Mouse (Mus musculus) cerebellum, postnatal 10 days (tissue): ENCODE data around the gene Col23a1.

Experiments
- DNase-seq, 2 experiments: peaks; one replicate each; pipeline ENCODE4 v3.0.0; 2021; ENCODE audit warnings: mixed read lengths in 2 of 2

Col23a1 gene

DNA sequence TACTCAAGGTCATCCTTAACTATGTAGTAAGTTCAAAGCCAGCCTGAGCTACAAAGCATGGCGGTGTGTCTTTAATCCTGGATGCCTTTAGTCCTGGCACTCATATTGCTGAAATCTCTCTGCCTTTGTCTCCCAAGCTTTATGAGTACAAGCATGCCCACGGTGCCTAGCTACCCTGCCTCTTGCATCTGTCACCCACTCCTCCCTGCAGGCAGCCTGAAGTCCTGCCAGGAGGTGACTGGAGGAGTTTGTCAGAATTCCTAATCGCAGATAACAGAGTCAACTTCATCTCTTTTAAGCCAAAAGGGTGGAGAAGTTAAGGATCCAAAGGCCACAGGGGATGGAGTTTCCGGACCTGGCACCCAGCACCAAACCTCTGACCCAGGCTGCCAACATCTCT lies 203.7 kb downstream of the Col23a1 start:
- peak; percentile 28 to 52 for DNase-seq

DNA sequence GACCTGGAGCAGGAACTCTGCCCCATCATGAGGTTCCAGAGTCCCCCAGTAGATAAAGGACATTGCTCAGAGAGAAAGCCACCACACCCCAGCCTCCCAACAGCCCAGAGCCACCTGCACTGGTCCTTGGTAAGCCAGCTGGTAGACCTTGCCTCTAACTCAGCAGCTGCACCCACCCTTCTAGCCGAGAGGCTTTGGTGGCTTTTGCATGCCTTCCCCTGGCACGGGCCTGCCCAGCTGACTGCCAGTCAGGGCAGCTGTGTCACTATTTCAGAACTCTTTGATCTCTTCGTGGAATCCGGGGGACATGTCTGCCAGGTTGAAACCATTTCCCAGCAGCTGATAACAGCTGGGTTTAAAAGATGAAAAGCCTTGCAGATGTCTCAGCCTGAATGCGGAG lies 204.5 kb downstream of the Col23a1 start:
- DNase-seq = peak in 1 of 2 experiments; percentile 18

DNA sequence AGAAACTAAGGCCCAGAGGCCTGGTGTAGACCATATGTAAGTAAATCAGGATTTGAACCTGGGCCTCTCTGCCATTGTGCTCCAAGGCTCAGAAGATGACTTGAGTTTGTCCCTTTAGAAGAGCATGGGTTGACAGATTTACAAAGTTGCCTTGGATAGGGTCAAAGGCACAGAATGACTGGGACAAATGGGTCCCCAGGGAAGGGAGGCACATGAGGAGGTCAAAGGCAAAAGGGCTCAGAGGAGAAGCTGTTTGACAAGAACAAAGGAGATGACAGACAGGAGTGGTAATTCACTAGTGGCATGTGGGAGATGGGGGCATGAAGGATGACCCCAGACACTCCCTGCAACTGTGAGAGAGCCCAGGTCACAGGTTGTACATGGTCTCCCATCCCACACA lies 210.1 kb downstream of the Col23a1 start:
- DNase-seq = no peak

DNA sequence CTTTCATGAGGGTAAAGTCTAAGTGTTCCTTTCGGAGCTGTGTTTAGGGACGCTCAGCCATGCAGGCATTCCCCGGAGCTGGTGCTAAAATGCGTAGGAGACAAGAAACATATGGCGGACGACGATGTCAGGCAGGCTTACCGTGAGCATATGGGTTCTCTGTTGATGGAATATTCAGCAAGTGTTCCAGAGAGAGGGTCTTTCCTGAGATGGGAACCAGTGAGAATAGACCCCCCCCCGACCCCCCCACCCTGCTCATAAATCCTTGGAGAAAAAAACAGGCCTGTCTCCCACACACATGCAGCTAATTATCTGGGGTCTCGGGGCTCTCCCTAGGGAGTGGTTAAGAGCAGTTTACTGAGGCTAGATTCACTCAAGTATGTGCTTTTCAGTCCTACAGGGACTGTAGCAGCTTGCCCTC lies 212.7 kb downstream of the Col23a1 start:
- no peak for DNase-seq

DNA sequence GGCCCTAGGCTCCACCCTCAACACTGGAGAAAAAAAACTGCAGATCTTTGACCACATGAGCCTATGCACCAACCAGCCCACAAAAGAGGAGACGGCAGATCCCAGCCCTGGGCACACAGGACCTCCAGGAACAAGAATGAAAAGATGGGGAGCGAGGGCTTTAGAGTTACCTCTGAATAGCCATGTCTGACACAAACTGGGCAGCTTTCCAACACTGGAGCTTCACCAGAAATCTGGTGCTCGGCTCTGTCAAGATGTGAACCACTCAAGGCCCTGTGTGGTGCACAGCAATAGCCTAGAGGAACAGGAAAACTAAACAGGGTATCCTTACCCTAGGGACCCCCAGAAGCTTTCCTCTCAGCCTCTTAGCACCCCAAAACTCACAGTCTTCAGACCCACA lies 215.2 kb downstream of the Col23a1 start:
- DNase-seq = peak; percentile 85 to 86

DNA sequence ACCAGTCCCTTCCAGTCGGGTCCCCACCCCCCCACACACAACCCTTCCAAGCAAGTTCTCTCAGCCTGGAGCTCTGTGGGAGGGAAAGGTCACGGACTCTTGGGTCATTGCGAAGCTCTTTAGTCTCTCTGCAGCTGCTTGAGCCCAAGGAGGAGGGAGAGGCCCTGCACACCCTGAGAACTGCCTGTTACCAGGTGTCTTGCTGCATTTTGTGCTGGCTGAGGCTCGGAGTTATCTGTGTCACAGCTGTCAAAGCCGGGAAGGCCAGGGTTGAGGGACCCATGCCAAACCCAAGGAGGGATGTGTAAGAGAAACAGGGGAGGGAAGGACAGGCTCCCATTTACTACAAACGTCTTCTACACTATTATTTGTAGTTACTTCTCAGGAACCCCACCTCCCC lies 218.3 kb downstream of the Col23a1 start:
- no peak for DNase-seq

DNA sequence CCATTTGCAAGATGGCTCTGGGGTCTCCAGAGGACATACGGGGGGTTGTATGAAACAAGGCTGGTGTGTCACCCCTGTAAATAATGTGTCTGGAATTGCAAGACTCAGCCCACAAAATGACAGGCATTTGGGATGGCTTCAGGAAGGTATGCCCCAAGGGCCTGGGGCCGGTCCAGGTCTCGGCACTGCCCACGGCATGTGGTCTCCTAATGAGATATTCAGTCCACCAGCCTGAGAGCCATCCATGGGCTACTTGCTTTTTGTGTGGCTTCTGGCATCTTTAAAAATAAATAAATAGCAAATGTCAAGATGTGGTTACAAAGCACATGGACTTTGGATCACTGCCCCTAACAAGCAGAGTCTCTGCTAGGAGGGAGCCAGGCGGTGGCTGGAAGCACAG lies 219.5 kb downstream of the Col23a1 start:
- DNase-seq = peak; percentile 36

DNA sequence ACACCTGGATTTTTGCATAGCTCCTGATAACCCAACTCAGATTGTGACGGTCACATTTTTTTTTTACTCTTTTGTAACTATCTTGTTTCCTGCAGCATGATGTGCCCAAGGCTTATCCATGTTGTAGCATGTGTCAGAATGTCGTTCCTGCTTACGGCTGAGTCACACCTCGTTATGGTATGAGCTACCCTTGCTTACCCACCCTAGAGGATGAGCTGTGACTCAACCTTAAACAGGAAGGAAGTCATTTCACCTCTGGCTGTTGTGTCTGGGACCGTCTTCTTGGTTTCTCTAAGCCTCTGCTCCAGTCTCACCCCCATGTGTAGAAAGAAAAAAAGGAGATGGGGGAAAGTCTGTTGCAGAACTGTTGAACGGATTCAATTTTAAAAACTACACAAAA lies 223.3 kb downstream of the Col23a1 start:
- DNase-seq = no peak

DNA sequence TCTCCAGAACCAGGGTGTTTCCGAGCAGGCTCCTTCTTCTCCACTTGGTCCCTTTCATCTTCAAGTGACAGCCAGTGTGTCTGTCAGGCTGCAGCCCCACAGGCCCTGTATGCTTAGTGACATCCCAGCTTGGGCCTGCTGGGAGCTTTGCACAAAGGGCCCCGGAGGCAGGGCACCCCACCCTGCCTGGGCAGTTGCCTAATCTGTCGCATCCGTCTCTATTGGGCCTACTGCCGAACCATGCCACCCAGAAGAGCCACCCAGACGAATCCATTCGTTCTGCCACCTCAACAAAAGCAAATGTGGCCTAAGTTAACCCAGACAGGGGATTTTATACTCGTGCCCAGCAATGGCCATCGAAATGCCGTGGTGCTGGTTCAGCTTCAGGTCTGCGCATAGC lies 225.6 kb downstream of the Col23a1 start:
- DNase-seq = peak in 1 of 2 experiments; percentile 48

DNA sequence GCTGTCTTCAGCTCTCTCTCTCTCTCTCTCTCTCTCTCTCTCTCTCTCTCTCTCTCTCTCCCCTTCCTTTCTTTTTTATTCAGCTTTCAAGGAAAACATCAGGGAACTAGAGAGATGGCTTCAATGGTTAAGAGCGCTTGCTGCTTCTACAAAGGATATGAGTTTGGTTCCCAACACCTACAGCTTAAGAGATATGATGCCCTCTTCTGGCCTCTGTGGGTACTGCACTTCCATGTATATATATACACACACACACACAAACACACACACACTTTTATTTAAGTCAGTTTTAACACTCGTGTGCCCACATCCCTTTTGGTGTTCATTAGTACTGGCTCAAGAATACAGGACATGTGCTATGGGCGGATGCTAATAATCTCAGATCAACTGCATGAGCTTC lies 228.4 kb downstream of the Col23a1 start:
- no peak for DNase-seq

DNA sequence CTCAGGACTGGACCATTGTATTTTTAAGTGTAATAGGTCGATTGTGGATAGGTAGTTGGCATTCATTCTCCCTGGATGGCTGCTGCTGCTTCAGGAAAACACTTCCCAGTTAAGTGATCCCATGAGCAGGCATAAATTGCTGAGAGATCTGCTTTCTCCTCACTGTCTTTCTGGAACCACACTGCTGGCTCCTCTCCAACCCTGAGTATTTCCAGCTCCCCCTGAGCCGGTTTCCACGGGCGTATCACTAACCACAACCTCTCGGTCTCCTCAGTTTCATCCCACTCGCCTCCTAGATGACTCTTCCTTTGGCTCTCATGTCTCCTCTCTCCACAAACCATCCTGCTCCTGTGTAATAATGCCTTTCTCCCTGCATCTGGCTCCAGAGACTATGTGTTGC lies 228.9 kb downstream of the Col23a1 start:
- DNase-seq = no peak

DNA sequence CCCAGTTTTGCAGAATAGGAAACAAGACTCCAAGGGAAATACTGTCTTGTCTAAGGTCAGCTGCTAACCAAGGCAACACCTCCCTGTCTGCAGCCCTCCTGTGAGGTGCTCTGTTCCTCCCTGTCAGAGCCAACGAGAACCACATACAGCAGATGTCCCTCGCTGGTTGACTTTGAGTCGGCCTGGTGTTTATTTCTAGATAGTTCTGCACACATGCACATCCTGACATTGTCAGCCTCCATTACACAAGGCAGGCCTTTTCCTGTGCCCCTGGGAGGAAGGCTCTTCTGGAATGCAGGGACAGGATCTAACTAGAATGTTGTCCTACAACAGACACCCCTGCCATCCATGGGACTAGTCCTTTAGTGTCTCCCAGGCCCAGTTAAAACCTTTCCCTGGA lies 231.7 kb downstream of the Col23a1 start:
- no peak for DNase-seq

DNA sequence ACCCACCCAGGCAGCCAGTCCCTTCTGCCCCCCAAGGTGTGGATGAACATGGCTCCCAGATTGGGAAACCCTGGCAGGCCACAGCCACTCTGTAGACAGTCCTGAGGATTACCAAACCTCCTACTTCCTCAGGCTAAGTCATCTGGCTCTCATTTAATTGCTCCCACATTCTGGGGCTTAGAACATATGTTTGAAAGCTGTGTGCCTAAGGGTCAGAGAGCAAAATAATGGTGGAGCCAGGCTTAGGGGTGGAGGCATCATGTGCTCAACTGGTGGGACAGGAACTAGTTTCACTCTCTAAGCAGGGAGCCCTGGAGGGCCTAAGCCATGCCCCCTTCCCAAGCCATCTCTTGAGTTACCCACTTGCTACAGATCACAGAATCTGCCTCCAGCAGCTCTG lies 233.5 kb downstream of the Col23a1 start:
- no peak for DNase-seq

DNA sequence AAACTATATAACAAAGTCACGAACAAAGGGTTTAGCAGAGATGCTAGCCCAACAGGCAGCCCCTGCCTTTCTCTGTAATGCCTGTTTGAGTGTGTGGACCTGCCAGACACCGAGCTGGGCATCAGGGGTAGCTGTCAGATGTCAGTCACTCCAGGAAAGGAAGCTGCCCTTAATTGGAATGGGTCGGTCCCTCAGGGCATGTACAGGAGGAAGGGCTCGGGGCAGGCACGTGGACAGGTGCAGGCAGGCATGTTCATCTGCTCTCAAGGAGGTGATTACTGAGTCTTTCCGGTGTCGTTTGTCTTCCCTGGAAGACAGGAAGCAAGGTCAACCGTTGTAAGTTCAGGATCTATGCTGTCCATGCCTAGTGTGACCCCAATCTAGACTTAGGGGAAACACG lies 233.9 kb downstream of the Col23a1 start:
- no peak for DNase-seq

DNA sequence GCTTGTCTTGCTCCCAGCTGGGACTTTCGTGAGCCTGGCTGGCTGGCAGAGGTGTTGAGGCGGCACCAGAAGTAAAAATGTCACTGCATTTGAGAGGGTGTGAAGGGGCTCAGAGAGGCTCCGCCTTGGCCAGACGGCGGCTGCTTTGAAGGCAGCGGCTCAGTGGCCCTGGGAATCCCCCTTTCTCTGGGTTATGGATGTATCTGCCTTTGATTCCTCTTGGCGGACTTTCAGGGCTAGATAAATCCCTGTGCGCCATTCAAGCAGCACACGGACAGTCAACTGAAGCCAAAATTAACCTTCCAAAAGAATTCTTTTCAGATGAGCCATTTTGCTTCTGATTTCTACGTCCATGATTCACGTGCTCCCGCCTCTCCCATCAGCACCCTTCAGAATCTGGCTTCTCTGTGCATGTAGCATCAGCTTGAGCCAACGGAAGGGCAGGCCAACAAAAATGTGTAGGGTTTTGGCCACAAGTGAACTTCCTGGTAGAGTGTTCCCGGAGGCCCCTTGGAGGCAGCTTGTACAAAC lies 237.0 kb downstream of the Col23a1 start:
- peak; percentile 36 to 39 for DNase-seq

DNA sequence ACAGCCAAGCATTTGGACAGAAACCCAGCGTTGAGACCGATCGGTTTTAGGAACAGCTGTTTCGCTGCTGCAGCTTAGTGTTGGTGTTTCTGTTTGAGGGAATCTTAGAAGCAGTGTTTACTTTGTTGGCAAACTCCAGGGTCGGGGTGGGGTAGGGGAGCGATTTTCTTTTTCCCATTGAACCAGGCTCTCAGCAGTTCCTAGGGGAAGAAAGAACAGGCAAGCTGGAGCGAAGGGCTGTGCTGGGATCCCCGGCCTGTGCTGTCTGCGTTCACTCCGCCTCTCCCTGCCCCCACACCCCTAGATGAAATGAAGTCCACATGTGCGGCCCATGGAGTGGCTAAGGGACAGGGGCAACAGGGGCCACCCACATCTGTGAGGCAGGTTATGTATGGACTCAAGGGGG lies 243.4 kb downstream of the Col23a1 start:
- no peak for DNase-seq

DNA sequence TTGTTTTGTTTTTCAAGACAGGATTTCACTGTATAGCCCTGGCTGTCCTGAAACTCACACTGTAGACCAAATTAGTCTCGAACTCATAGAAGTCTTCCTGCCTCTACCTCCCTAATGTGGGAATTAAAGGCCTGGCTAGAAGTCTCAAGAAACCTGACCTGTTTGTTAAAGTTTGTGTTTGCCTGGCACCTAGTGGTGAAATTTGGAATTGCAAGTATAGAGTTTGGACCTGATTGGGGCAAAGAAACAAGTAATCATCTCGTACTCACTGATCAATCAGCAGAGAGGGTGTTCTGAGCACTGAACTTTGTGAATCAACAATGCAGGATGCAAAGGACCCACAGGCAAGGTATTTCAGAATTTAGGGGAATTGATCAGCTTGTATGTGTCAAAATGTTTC lies 244.6 kb downstream of the Col23a1 start:
- DNase-seq = peak; percentile 77 to 88

DNA sequence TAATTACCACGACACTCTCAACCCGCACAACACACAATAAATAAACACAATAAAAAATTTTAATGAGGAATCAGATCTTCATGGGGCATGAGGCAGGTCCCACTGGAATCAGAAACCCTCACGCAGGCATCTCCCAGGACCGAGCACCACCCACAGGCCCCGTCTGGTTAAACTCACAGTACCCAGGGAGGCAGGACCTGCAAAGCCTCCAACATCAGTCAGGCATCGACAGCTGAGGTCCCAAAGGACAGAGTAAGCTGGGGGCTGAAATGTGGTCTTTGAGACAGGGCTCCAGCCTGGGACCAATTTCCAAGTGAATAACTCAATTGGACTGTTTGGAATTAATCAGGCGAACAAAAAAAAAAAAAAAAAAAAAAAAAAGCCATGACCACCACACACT lies 248.7 kb downstream of the Col23a1 start:
- DNase-seq = no peak

DNA sequence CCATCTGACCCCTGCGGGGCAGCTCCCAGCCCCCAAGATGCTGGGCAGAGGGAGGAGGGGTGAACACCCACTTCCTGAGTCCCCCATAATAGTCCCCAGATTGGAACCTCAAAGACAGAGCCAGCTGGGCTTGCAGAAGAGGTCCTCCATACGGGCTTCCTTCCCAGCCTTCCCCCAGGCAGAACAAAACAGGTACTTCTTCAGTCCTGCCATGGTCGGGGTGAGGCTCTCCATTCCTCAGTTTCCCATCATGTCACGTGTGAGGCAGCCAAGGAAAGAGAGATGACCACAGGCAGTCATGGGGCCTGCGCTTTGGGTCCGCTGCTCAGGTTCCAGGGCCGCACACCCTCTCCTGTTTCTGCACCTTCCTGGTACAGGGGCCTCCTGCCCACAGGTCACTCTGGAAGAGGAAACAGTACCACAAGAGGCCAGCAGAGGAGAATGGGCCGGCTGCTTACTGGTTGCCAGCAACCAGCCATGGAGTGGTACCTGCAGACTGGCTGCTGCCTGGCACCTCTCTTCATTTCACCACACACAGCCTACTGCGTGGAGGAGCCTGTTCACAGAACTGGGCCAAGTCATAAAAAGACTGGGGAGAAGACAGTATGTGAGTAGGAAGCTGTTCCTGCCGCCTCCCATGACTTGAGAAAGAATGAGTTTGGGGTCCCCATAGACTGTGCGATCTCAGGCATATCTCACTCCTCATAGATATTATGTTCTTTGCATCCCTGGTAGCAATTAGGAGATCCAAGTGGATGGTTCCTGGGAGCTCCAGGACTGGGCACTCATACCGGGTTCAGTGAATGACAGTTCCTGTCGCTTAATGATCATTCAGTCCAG lies 249.4 kb downstream of the Col23a1 start:
- peak in 1 of 2 experiments; percentile 32 for DNase-seq

DNA sequence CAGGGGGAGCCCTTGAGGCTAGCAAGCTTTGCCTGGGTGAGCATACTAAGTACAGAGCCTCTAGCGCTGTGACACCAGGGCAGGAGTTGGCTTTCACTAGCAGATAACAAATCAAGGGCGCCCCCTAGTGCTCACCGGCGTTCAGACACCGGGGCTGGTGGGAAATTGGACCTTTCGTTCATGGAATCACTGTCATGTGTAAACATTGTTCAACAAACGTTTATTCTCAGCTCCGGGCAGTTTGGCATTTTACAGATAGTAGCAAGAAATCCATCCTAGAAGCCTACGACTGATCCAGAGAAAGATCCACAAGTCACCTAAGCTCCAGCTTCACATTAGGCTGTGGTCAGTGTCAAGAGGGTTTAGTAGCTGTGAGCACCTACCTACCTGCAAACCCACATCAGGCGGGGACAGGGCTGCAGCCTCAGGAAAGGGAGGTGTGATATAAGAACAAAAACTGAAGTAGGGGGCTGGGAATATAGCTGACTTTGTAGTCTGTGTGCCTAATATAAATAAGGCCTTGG lies 250.1 kb downstream of the Col23a1 start:
- peak; percentile 99 to 100 for DNase-seq

DNA sequence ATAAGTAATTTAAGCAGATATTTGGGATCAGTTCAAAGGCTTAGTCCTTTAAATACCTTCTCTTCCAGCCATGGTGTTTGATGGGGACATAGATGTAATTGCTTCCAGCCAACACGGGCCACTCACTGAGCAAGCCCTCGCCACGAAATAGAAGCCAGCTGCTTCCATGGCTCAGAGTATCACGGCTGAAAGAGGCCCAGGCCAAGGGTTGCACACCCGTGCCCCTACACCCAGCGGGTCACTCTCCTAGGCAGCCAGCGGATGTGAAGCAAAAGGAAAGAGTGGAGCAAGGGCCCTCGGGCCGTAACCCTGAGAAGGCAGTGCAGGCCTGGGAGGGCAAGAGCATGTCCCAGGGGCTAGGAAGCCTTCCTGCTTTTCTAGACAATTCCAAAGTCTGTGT lies 252.7 kb downstream of the Col23a1 start:
- no peak for DNase-seq

DNA sequence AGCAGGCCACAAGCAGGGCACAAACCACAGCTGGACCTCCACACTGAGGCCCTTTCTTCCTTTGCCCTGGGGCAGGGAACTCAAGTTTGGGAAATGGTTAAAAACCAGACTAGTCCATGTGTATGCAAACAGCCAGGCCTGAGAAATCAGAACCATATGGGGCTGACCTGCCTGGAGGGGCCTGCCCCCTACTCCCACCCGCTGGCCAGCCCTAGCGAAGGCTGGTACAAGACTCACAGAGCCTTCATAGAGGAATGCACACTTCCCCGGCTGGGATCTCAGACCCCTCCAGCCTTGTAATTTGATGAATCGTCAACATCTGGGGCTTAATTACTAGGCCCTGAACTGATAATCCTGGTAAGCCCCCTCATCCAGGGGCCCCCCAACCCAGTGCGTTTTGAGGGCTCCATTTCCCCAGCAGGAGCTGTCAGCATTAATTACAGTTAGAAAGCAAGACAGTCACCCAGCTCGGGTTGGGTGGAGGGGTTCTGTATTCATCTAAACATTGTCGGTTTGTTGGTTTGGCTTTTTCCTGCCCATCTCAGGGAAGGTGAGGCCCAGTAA lies 253.8 kb downstream of the Col23a1 start:
- DNase-seq = no peak

DNA sequence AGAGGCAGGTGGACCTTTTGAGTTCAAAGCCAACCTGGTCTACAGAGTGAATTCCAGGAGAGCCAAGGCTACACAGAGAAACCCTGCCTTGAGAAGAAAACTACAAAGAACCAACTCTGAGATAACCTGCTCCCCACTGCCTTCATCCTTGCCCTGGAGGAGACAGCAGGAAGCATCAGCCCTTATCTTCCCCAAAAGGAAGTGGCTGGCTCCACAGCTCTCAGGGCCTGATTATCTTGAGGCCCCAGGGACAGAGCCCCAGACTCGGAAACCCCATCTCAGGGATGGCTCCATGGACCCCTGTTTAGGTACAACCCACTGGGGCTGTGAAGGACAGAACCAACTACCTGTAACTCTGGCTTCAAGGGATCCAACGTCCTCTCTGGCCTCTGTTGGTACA lies 254.7 kb downstream of the Col23a1 start:
- no peak for DNase-seq

DNA sequence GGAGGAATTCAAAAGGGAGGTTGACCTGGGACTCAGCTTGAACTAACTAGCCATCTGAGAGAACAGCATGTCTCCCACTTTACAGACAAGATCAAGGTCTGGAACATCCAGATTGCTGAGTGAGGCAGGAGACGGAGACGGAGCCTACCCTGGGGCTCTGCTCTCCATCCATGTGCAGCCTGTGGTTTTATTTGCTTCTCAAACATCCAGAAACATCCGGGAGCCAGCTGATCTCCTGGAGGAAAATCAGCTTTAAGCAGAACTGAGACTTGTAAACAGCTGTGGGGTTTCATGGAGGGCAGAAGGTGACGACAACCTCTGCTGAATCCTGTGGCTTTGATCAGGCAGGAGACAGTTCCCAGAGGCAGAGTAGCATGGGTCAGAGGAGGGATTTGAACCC lies 256.1 kb downstream of the Col23a1 start:
- DNase-seq = no peak
